Mouse (Mus musculus): Measurements from ENCODE around the gene Spata45. TPM values are rescaled to one million over a fixed set of nuclear protein-coding genes. Genes with fewer than 3 reads are reported as not detected.
A peak's percentile ranks its signal among the peaks of the same experiment; 100 is the strongest.

Gene Spata45
- total RNA-seq, 2 experiments from 2014 or later, result not detected

- no peak for DNase-seq (ENCODE audit: low spot score)
Measured at GRCm38 (mm10) chr1:191041352-191041751, 4.9 kb downstream of the Spata45 start.

- DNase-seq (ENCODE audit: low spot score), result no peak
Measured at GRCm38 (mm10) chr1:191042106-191042505, 5.7 kb downstream of the Spata45 start.

GRCm38 (mm10) chr1:191042688-191043087 is 6.2 kb downstream of the Spata45 start:
- no peak for DNase-seq (ENCODE audit: low spot score)

GRCm38 (mm10) chr1:191045264-191045663 is 8.8 kb downstream of the Spata45 start:
- DNase-seq (ENCODE audit: low spot score), result no peak

- peak; percentile 77 for DNase-seq (ENCODE audit: low spot score)
Measured at GRCm38 (mm10) chr1:191046231-191046824, 9.9 kb downstream of the Spata45 start.

- DNase-seq (ENCODE audit: low spot score), result no peak
Measured at GRCm38 (mm10) chr1:191053555-191053954, 17.1 kb downstream of the Spata45 start.

GRCm38 (mm10) chr1:191054870-191055532 is 18.6 kb downstream of the Spata45 start:
- DNase-seq (ENCODE audit: low spot score), result peak; percentile 35

- DNase-seq (ENCODE audit: low spot score), result no peak
Measured at GRCm38 (mm10) chr1:191055533-191055873, 19.1 kb downstream of the Spata45 start.

GRCm38 (mm10) chr1:191057461-191057860 is 21.0 kb downstream of the Spata45 start:
- DNase-seq (ENCODE audit: low spot score), result no peak

GRCm38 (mm10) chr1:191062241-191062780 is 25.9 kb downstream of the Spata45 start:
- DNase-seq (ENCODE audit: low spot score), result no peak

GRCm38 (mm10) chr1:191062781-191063485 is 26.5 kb downstream of the Spata45 start, which contains the start of the genes Tatdn3 and Nsl1:
Tatdn3 (minus strand) TSS chr1:191062932.
Nsl1 (plus strand) TSS chr1:191063012.
- DNase-seq (ENCODE audit: low spot score), result peak; percentile 91

GRCm38 (mm10) chr1:191063700-191064099 is 27.3 kb downstream of the Spata45 start:
- no peak for DNase-seq (ENCODE audit: low spot score)

GRCm38 (mm10) chr1:191064535-191064934 is 28.1 kb downstream of the Spata45 start:
- DNase-seq (ENCODE audit: low spot score), result no peak

- no peak for DNase-seq (ENCODE audit: low spot score)
Measured at GRCm38 (mm10) chr1:191065188-191065587, 28.7 kb downstream of the Spata45 start.

GRCm38 (mm10) chr1:191068377-191068776 is 31.9 kb downstream of the Spata45 start:
- no peak for DNase-seq (ENCODE audit: low spot score)

GRCm38 (mm10) chr1:191070259-191070658 is 33.8 kb downstream of the Spata45 start:
- no peak for DNase-seq (ENCODE audit: low spot score)

GRCm38 (mm10) chr1:191071613-191072012 is 35.2 kb downstream of the Spata45 start:
- DNase-seq (ENCODE audit: low spot score), result no peak

- DNase-seq (ENCODE audit: low spot score), result no peak
Measured at GRCm38 (mm10) chr1:191072329-191072913, 36.0 kb downstream of the Spata45 start.

GRCm38 (mm10) chr1:191073001-191073400 is 36.6 kb downstream of the Spata45 start:
- DNase-seq (ENCODE audit: low spot score), result peak; percentile 26

GRCm38 (mm10) chr1:191073486-191073885 is 37.0 kb downstream of the Spata45 start:
- DNase-seq (ENCODE audit: low spot score), result no peak

- peak; percentile 50 for DNase-seq (ENCODE audit: low spot score)
Measured at GRCm38 (mm10) chr1:191075199-191075883, 38.9 kb downstream of the Spata45 start.

All from gastrocnemius, adult 18-20 months (tissue).